Mouse (Mus musculus): ENCODE measurements around the gene Pttg1ip.
A peak's percentile ranks its signal among the peaks of the same experiment; 100 is the strongest.

The Pttg1ip gene

GRCm38 (mm10) chr10:77581408-77582284 is at the start of gene Pttg1ip:
TSS of gene Pttg1ip (plus strand) at chr10:77581720.
- peak; percentile 78 for DNase-seq (ENCODE audit: low spot score)

- no peak for DNase-seq (ENCODE audit: low spot score)
Measured at GRCm38 (mm10) chr10:77532020-77532413, 49.5 kb upstream of the Pttg1ip start.

DNA sequence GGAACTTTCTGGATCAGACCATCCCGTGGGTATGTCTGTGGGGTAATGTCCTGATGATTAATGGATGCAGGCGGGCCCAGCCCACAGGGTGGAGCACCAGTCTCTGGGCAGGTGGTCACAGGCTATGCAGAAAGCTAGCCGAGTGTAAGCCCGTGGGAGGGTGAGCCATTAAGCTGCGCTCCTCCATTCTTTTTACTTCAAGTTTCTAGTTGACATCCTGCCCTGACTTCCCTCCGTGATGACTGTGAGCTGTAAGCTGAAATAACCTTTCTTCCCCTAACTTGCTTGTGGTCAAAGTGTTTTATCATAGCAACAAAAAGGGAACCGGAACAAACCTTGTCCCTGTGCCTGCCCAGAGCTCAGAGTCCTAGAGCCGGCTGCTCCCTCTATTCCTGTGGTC is 44.8 kb upstream of the Pttg1ip start:
- no peak for DNase-seq (ENCODE audit: low spot score)

- DNase-seq (ENCODE audit: low spot score) = no peak
Measured at GRCm38 (mm10) chr10:77537215-77538209, 44.0 kb upstream of the Pttg1ip start.

DNA sequence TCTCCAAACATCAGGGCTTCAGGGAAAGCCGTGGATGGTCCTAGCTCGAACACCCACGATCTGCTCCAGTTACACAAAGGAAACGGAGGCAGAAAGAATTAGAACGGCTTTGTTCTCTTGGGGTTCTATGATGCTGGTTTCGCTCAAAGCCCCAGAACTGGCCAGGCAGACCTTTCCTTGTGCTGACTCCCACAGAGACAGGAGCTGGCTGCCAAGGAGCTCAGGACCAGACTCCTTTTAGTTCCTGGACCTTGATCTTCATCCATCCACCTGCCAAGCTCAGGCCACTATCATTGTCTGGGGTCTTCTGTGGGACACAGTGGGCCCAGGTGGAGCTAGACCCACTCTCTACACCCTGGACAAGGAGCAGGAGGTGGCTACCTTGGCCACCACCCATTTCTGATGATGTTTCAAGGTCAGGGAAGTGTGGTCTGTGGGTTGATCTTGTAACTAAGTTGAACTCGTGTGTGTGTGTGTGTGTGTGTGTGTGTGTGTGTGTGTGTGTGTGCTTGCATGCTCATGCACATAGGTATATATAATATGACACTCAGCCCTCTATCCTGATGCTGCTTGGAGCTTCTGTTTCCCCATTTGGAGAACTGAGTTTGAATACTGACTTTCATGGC is 42.1 kb upstream of the Pttg1ip start:
- no peak for DNase-seq (ENCODE audit: low spot score)

GRCm38 (mm10) chr10:77540576-77541102 is 40.9 kb upstream of the Pttg1ip start:
- no peak for DNase-seq (ENCODE audit: low spot score)

DNA sequence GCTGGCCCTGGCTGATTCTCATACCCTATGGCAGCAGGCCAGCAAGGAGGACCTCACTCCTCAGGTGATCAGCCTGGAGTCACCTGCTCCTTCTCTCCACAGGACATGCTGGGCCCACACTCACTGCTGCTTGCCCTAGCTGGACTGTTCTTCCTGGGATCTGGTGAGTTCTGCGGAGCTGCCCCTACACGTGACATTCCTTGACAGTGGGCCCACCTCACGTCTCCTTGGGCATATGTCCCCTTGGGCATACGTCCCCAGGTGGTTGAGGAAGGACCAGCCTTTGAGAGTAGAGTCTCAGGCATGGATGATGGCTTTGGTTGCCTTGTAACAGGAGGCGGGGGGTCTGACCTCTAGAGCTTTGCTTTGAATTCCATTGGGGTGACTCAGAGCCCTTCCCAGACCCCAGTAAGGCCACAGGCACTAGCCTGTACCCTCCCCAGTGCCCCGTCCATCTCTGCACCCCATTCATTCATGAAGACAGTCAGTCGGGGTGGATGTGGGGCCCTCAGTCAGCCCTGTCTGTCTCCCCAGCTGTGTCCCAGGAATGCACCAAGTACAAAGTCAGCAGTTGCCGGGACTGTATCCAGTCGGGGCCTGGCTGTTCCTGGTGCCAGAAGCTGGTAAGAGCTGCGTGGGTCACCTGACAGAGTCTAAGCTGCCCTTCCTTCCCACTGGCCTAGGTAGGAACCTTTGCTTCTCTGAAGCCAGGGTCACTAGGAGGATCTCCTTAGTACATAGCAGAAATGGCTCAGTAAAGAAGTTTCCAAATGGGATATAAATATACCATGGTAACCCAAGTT is 39.5 kb upstream of the Pttg1ip start:
- no peak for DNase-seq (ENCODE audit: low spot score)

- no peak for DNase-seq (ENCODE audit: low spot score)
Measured at GRCm38 (mm10) chr10:77543226-77543625, 38.3 kb upstream of the Pttg1ip start.

DNA sequence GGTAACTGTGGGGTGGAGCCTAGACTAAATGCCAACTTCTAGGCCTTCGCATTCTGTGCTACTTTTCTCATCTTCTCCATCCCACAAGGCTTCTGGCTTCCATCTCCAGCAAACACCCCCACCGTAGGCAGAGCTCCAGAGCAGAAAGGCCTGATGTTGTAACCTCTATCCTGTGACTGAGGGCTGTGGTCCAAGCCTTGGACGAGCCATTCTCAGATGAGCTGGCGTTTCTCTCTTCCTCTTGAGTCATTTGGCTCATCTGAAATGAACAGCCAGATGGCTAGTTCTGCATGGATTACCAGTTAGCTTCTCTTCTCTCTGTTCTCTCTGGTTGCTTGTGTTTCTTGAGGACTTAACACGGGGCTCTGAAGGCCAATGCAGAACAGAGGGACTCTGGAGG is 36.6 kb upstream of the Pttg1ip start:
- no peak for DNase-seq (ENCODE audit: low spot score)

- no peak for DNase-seq (ENCODE audit: low spot score)
Measured at GRCm38 (mm10) chr10:77548576-77548975, 32.9 kb upstream of the Pttg1ip start.

GRCm38 (mm10) chr10:77550874-77551273 is 30.6 kb upstream of the Pttg1ip start:
- DNase-seq (ENCODE audit: low spot score) = no peak

DNA sequence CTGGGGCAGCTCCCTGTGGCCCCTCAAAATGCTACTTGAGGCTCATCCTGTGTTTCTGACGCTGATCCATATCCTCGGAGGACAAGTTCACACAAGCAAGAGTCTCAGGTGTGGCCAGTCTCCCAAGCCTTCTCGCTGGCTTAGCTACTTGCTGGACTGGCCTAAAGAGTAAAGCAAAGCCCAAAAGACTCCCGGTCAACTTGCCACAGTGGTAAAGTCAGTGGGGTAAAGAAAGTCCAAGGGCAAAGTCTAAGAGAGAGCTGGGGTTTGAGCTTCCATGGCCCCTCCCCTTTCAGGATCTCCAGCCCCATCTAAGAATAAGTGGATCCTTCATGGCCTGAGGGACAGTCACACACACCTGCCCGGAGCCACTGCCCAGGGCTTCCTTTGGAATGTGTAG is 29.4 kb upstream of the Pttg1ip start:
- DNase-seq (ENCODE audit: low spot score) = no peak

DNA sequence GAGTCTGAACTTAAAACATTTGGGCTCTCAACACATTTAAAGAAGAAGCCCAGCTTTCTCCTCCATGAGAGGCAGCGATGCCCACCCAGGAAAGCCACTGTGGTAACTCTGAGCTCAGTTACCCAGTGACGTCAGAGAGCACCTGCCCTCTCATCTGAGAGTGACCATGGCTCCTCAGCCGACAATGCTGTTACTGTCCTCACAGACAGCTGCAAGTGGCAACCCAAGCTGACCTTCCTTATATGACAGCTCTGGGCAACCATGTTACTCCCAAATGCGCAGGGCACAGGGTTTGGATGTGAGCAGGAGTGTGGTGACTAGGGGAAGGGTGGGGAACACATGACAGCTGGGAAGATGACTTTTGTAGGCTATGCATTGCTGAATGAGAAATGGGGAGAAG is 28.2 kb upstream of the Pttg1ip start:
- no peak for DNase-seq (ENCODE audit: low spot score)

GRCm38 (mm10) chr10:77554918-77555317 is 26.6 kb upstream of the Pttg1ip start:
- no peak for DNase-seq (ENCODE audit: low spot score)

- DNase-seq (ENCODE audit: low spot score) = no peak
Measured at GRCm38 (mm10) chr10:77556631-77557030, 24.9 kb upstream of the Pttg1ip start.

- DNase-seq (ENCODE audit: low spot score) = no peak
Measured at GRCm38 (mm10) chr10:77557641-77558040, 23.9 kb upstream of the Pttg1ip start.

- no peak for DNase-seq (ENCODE audit: low spot score)
Measured at GRCm38 (mm10) chr10:77560090-77560489, 21.4 kb upstream of the Pttg1ip start.

DNA sequence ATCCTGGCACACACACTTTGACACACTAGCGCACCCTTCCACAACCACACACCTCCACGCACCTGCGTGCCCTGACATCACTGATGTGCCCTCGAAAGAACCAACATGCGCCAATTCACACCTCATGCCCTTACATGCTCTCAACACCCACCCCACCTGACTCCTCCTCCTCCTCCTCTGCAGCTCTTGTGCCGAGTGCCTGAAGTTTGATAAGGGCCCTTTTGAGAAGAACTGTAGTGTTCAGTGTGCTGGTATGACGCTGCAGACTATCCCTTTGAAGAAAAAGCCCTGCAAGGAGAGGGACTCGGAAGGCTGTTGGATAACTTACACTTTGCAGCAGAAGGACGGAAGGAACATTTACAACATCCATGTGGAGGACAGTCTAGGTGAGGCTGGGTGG is 20.7 kb upstream of the Pttg1ip start:
- no peak for DNase-seq (ENCODE audit: low spot score)

- DNase-seq (ENCODE audit: low spot score) = no peak
Measured at GRCm38 (mm10) chr10:77561508-77561907, 20.0 kb upstream of the Pttg1ip start.

DNA sequence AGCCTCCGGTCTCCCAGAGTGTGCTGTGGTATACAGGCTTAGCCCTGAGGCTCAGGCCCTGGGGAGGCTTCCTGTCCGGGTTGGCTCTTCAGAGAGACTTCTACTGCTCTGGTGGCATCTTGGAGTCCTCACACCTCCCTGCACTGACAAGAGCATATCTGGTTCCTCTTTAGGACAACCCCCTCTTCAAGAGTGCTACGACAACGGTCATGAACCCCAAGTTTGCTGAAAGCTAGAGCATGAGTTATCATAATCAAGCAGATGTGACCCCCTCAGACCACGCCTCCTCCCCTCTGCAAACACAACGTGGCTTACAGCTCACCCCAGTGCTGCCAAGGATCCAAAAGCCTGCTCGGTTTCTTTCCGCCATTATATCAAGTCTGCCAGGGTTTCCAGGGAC is 16.5 kb upstream of the Pttg1ip start:
- no peak for DNase-seq (ENCODE audit: low spot score)

DNA sequence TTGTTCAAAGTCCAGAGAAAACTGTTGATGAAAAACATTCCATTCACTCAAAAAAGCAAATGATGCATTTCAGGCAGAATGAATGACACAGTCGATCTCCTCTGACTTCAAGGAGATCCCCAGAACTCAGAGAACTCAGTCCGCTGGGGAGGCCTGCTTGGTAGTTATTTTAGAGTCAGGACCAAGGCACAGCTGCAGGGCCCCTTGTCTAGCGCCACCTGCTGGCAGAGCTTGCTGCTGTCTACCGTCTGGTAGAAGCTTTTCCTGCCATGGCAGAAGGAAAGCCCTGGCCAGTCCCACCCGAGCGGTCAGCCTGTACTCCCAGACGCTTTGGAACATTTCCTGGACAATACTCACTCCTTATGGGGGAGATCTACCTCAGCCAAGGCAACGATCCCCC is 14.9 kb upstream of the Pttg1ip start:
- peak; percentile 72 for DNase-seq (ENCODE audit: low spot score)

All from urinary bladder, postnatal 10 days (tissue).